Mouse (Mus musculus) limb, embryonic 11.5 days (tissue): ENCODE data around the gene Armc9. TPM values are rescaled to one million over a fixed set of nuclear protein-coding genes. Genes with fewer than 3 reads are reported as not detected.

ENCODE experiments used
- ATAC-seq: fragments of 200-750 bp; cut with Nextera tagmentation; 2 replicates; pipeline ENCODE4 v1.8.0; 2017; ENCODE audit warnings: low read depth; ENCODE audit not compliant: insufficient number of reproducible peaks, low FRiP score, low TSS enrichment
- DNase-seq: peaks from one replicate; pipeline ENCODE4 v3.0.0-alpha.2; 2015; ENCODE audit warnings: low spot score
- H3K27ac ChIP-seq: fragments of 300-500 bp; sonication (generic); replicated peaks from 2 replicates; pipeline ENCODE4 v1.5.1; 2014; ENCODE audit warnings: low read depth, mild to moderate bottlenecking, low read length
- H3K27me3 ChIP-seq: fragments of 300-500 bp; sonication (generic); 2 replicates; pipeline ENCODE4 v1.6.1; 2014; ENCODE audit warnings: mild to moderate bottlenecking, low read length, mixed read lengths; ENCODE audit not compliant: control insufficient read depth, insufficient read depth
- H3K36me3 ChIP-seq: fragments of 300-500 bp; sonication (generic); 2 replicates; pipeline ENCODE4 v1.6.1; 2014; ENCODE audit warnings: mild to moderate bottlenecking, low read length, moderate library complexity, mixed read lengths; ENCODE audit not compliant: control insufficient read depth, insufficient read depth
- H3K4me1 ChIP-seq: fragments of 300-500 bp; sonication (generic); 2 replicates; pipeline ENCODE4 v1.6.1; 2014; ENCODE audit warnings: low read length, mixed read lengths; ENCODE audit not compliant: control insufficient read depth, insufficient read depth
- H3K4me2 ChIP-seq: fragments of 300-500 bp; sonication (generic); 2 replicates; pipeline ENCODE4 v1.6.1; 2014; ENCODE audit warnings: low read depth, mild to moderate bottlenecking, moderate library complexity; ENCODE audit not compliant: severe bottlenecking
- H3K4me3 ChIP-seq: fragments of 300-500 bp; sonication (generic); 2 replicates; pipeline ENCODE4 v1.5.1; 2014; ENCODE audit warnings: low read depth, low read length
- H3K9ac ChIP-seq: fragments of 300-500 bp; sonication (generic); 2 replicates; pipeline ENCODE4 v1.6.1; 2014; ENCODE audit warnings: mild to moderate bottlenecking, low read length
- H3K9me3 ChIP-seq: fragments of 300-500 bp; sonication (generic); 2 replicates; pipeline ENCODE4 v1.6.1; 2016; ENCODE audit warnings: low read length; ENCODE audit not compliant: control insufficient read depth
- WGBS: fragments of 180-500 bp; shearing (Covaris S2); extraction: QIAGEN DNeasy Blood & Tissue Kit; methylation state at CpG from one replicate; pipeline ENCODE4 v1.1.7; 2014; 5-methylcytosine and 5-hydroxymethylcytosine counted together
- polyA plus RNA-seq: library from polyadenylated mRNA; unstranded; fragments of >200 nt; fragmentation: Nextera tagmentation; extraction: Ambion mirVana; gene quantifications from 2 replicates; pipeline ENCODE4 v1.2.1, GENCODE M21; 2014

Armc9 gene
- polyA plus RNA-seq, 1 experiment from 2014 or later: 29.8 TPM

- Histone ChIP-seq H3K4me3 (no peak overlapping the region), H3K27ac (no peak overlapping the region), H3K9me3 (no peaks in the 10 kb centered on the region), H3K9ac (no peak overlapping the region), H3K4me2 (no peak overlapping the region), H3K4me1 (no peaks in the 10 kb centered on the region), H3K27me3 (no peaks in the 10 kb centered on the region), H3K36me3 (no peaks in the 10 kb centered on the region; the same call in 1 of the 2 replicates)
- ATAC-seq (no peak), DNase-seq (no peak)
- 90% methylated on average over 3 of the region's 3 CpGs for WGBS
These were observed 13.5 kb upstream of the Armc9 start for GRCm38 (mm10) chr1:86141081-86141480.

- Histone ChIP-seq H3K4me1 (no peaks in the 10 kb centered on the region), H3K4me2 (no peak overlapping the region), H3K27me3 (no peaks in the 10 kb centered on the region), H3K36me3 (no peaks in the 10 kb centered on the region; the same call in 1 of the 2 replicates), H3K4me3 (no peak overlapping the region), H3K9ac (no peak overlapping the region), H3K27ac (no peak overlapping the region), H3K9me3 (no peaks in the 10 kb centered on the region)
- 87% methylated on average over 4 of the region's 4 CpGs for WGBS
- ATAC-seq: no peak
- no peak for DNase-seq
These were observed 11.4 kb upstream of the Armc9 start for GRCm38 (mm10) chr1:86143165-86143564.

GRCm38 (mm10) chr1:86144001-86144944 lies 10.3 kb upstream of the Armc9 start:
- Histone ChIP-seq H3K4me1 (no peaks in the 10 kb centered on the region), H3K36me3 (no peaks in the 10 kb centered on the region; the same call in 1 of the 2 replicates), H3K4me3 (no peak overlapping the region), H3K9ac (no peak overlapping the region), H3K9me3 (no peaks in the 10 kb centered on the region), H3K27me3 (no peaks in the 10 kb centered on the region), H3K4me2 (no peak overlapping the region), H3K27ac (no peak overlapping the region)
- no peak for DNase-seq
- ATAC-seq: no peak
- WGBS: 77% methylated on average over 21 of the region's 21 CpGs

DNA sequence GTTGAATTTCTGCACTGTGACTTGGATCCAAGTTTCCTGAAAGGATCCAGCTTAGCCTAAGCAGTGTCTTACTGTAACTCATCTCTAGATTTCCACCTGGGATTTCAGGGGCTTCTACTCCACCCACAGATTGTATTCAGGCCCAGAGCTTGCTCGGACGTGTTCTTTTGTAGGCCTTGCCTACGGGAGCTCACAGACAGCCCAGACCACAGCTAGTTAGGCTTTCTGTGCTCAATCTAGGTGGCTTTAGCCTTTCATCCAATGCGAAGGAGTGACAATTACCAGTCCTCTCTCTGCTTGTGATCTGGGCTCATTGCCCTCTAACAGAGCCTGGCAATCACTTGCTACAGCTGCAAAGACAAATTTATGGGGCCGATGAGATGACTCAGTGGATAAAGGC lies 8.3 kb upstream of the Armc9 start:
- Histone ChIP-seq H3K9me3 (no peaks in the 10 kb centered on the region), H3K36me3 (no peaks in the 10 kb centered on the region; the same call in 1 of the 2 replicates), H3K4me3 (no peak overlapping the region), H3K4me1 (no peaks in the 10 kb centered on the region), H3K4me2 (no peak overlapping the region), H3K27ac (no peak overlapping the region), H3K27me3 (no peaks in the 10 kb centered on the region), H3K9ac (no peak overlapping the region)
- 56% methylated on average over 5 of the region's 5 CpGs for WGBS
- no peak for ATAC-seq
- DNase-seq: no peak

- DNase-seq (no peak), ATAC-seq (no peak)
- Histone ChIP-seq H3K27me3 (no peaks in the 10 kb centered on the region), H3K9ac (no peak overlapping the region), H3K9me3 (no peaks in the 10 kb centered on the region), H3K27ac (no peak overlapping the region), H3K4me3 (no peak overlapping the region), H3K4me1 (no peaks in the 10 kb centered on the region), H3K4me2 (no peak overlapping the region), H3K36me3 (no peaks in the 10 kb centered on the region)
- WGBS: 80% methylated on average over 5 of the region's 5 CpGs
These were observed 7.0 kb upstream of the Armc9 start for GRCm38 (mm10) chr1:86147557-86147956.

GRCm38 (mm10) chr1:86148161-86148560 lies 6.4 kb upstream of the Armc9 start:
- no peaks in the 10 kb centered on the region for H3K4me1 ChIP-seq
- 88% methylated on average over 9 of the region's 9 CpGs for WGBS
- no peak for DNase-seq

DNA sequence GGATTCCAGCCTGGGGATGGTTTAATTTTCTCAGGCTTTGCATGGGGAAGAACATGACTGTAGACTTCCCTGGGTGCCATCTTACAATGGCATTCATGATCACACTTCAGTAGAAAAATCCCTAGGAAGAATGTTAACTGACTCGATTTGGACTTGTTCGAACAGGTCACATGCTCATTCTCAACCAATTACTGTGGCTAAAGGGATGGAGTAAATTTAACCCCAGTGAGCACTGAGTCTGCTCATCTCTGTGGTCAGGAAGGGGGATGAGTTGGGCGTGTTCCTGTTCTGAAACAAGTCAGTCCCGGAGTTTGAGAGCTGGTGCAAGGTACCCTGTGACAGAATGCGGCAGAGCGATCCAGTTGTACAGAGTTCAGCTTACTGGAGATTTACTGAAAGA lies 3.7 kb upstream of the Armc9 start:
- Histone ChIP-seq H3K9me3 (no peaks in the 10 kb centered on the region), H3K4me1 (peaks cover 6% of the 10 kb centered on the region), H3K4me2 (no peak overlapping the region), H3K27ac (no peak overlapping the region), H3K27me3 (no peaks in the 10 kb centered on the region), H3K36me3 (no peaks in the 10 kb centered on the region), H3K4me3 (no peak overlapping the region), H3K9ac (no peak overlapping the region)
- DNase-seq (no peak), ATAC-seq (no peak)
- 79% methylated on average over 6 of the region's 6 CpGs for WGBS

More at GRCm38 (mm10) chr1:86148161-86148560, 6.4 kb upstream of the Armc9 start:
- no peak overlapping the region for H3K4me3 ChIP-seq
- H3K9ac ChIP-seq: no peak overlapping the region
- no peaks in the 10 kb centered on the region for H3K27me3 ChIP-seq
- H3K9me3 ChIP-seq: no peaks in the 10 kb centered on the region
- H3K4me2 ChIP-seq: no peak overlapping the region
- H3K27ac ChIP-seq: no peak overlapping the region
- no peaks in the 10 kb centered on the region for H3K36me3 ChIP-seq
- ATAC-seq: no peak

GRCm38 (mm10) chr1:86151376-86151775 lies 3.2 kb upstream of the Armc9 start:
- 86% methylated on average over 7 of the region's 7 CpGs for WGBS
- Histone ChIP-seq H3K4me3 (no peak overlapping the region), H3K36me3 (no peaks in the 10 kb centered on the region), H3K4me1 (peaks cover 6% of the 10 kb centered on the region), H3K27me3 (no peaks in the 10 kb centered on the region), H3K27ac (no peak overlapping the region), H3K9me3 (no peaks in the 10 kb centered on the region), H3K9ac (no peak overlapping the region), H3K4me2 (no peak overlapping the region)
- no peak for ATAC-seq
- no peak for DNase-seq
